Mouse (Mus musculus) midbrain, embryonic 14.5 days (tissue): Measurements from ENCODE around the gene Nxpe5. TPM values are rescaled to one million over a fixed set of nuclear protein-coding genes. Genes with fewer than 3 reads are reported as not detected.
A peak's percentile ranks its signal among the peaks of the same experiment; 100 is the strongest.

Experiments
- ATAC-seq: fragments of 200-750 bp; cut with Nextera tagmentation; 2 replicates; pipeline ENCODE4 v1.8.0; 2017; ENCODE audit warnings: moderate number of reproducible peaks, moderate library complexity; ENCODE audit not compliant: low FRiP score, low TSS enrichment
- DNase-seq: peaks from one replicate; pipeline ENCODE4 v3.0.0-alpha.2; 2015
- H3K27ac ChIP-seq: fragments of 300-500 bp; sonication (generic); replicated peaks from 2 replicates; pipeline ENCODE4 v1.5.1; 2014; ENCODE audit warnings: mild to moderate bottlenecking, low read depth, low read length, moderate library complexity
- H3K27me3 ChIP-seq: fragments of 300-500 bp; sonication (generic); 2 replicates; pipeline ENCODE4 v1.6.1; 2014; ENCODE audit warnings: low read length, control low read depth, mixed read lengths; ENCODE audit not compliant: control insufficient read depth, insufficient read depth
- H3K36me3 ChIP-seq: fragments of 300-500 bp; sonication (generic); 2 replicates; pipeline ENCODE4 v1.6.1; 2014; ENCODE audit warnings: low read length, control low read depth; ENCODE audit not compliant: control insufficient read depth, insufficient read depth
- H3K4me1 ChIP-seq: fragments of 300-500 bp; sonication (generic); 2 replicates; pipeline ENCODE4 v1.6.1; 2014; ENCODE audit warnings: mild to moderate bottlenecking, antibody characterized with exemption, low read length, control low read depth; ENCODE audit not compliant: control insufficient read depth, insufficient read depth
- H3K4me2 ChIP-seq: fragments of 300-500 bp; sonication (generic); 2 replicates; pipeline ENCODE4 v1.6.1; 2014; ENCODE audit warnings: mild to moderate bottlenecking, low read length, moderate library complexity
- H3K4me3 ChIP-seq: fragments of 300-500 bp; sonication (generic); replicated peaks from 2 replicates; pipeline ENCODE4 v1.5.1; 2014; ENCODE audit warnings: low read depth, low read length
- H3K9ac ChIP-seq: fragments of 300-500 bp; sonication (generic); replicated peaks from 2 replicates; pipeline ENCODE4 v1.6.1; 2014; ENCODE audit warnings: mild to moderate bottlenecking, low read length, moderate library complexity
- H3K9me3 ChIP-seq: fragments of 300-500 bp; sonication (generic); 2 replicates; pipeline ENCODE4 v1.6.1; 2016; ENCODE audit warnings: low read length, control low read depth, mixed read lengths; ENCODE audit not compliant: control insufficient read depth
- WGBS: fragments of 180-500 bp; shearing (Covaris S2); extraction: QIAGEN DNeasy Blood & Tissue Kit; methylation state at CpG from one replicate; pipeline ENCODE4 v1.1.7; 2014; 5-methylcytosine and 5-hydroxymethylcytosine counted together
- polyA plus RNA-seq: library from polyadenylated mRNA; unstranded; fragments of >200 nt; fragmentation: Nextera tagmentation; extraction: Ambion mirVana; gene quantifications from 2 replicates; pipeline ENCODE4 v1.2.1, GENCODE M21; 2014

Nxpe5 gene
- polyA plus RNA-seq, 1 experiment from 2014 or later, result not detected

DNA sequence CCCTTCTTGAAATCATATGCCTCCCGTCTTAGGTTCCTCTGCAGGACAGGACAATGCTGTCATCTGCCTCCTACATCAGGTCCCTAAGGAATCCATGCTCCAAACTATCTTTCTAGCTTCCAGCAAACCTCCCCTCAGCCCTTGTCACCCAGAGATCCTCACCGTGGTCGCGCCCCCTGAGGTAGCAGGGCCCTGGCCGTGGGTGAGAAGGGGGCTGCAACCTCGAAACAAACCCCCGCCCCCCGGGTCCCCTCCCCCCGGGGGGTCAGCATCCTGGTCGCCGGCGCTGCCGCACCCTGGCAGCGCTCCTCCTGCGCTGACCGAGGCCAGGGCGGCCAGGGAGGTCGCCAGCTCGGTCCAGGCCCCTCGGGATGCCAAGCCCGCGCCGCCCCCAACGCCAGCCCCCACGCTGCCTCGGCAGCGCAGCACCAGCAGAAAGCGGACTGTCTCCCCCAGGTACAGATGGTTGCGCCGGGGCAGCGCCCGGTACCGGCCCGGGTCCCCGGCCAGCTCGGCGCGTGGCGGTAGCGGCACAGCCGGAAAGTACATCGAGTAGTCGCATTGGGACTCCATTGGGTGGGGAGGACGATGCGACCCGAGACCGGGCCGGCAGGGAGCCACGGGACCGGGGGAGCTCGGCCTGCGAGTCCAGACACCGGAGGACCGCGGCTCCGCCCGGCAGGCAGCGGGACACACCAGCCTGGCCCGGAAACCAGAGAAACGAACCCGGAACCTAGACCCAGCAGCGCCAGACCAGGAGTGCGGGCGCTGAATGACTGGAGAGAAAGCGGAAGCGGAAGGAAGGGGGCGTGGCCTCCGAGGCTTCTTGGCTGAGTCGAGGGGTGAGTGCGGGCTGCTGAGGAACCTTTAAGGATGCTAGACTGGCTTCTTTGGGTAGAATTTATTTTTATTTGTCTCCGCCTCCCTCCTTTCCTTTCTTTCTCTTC, 37.8 kb downstream of the Nxpe5 start, which contains the start of gene BC037034:
TSS of gene BC037034 (minus strand) at position 774 of the 947 bp plus-strand sequence.
- peaks cover 19% of the 10 kb centered on the region for H3K4me1 ChIP-seq
- H3K4me2 ChIP-seq, result peak within 1 kb of the TSS; percentile 98
- H3K4me3 ChIP-seq, result peak within 1 kb of the TSS; percentile 94
- peak; percentile 87 for ATAC-seq
- DNase-seq, result peak; percentile 96
- H3K27me3 ChIP-seq, result no peaks in the 10 kb centered on the region
- H3K9me3 ChIP-seq, result no peaks in the 10 kb centered on the region
- WGBS, result under 1% methylated on average over 70 of the region's 71 CpGs
- H3K9ac ChIP-seq, result peak within 1 kb of the TSS; percentile 94
- H3K27ac ChIP-seq, result peak within 1 kb of the TSS; percentile 82
- peaks cover 49% of the 10 kb centered on the region for H3K36me3 ChIP-seq

DNA sequence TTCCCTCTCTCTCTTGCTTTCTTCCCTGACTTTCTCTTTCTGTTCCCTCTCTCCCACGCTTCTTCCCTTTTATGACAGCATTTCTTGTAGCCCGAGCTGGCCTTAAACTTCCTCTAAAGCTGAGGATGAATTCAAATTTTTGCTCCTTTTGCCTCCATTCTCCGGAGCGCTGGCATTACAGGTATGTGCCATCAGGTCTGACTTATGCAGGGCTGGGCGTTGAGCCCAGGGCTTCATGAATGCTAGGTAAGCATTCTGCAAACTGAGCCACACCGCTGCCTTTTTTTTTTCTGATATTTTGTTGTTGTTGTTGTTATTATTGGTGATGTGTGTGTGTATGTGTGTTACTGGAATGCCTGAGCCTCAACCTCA, 38.5 kb downstream of the Nxpe5 start:
- Histone ChIP-seq H3K4me2 (peak overlapping the region; percentile 98), H3K9me3 (no peaks in the 10 kb centered on the region), H3K27me3 (no peaks in the 10 kb centered on the region), H3K36me3 (peaks cover 42% of the 10 kb centered on the region), H3K4me1 (peaks cover 19% of the 10 kb centered on the region), H3K9ac (peak overlapping the region; percentile 94), H3K27ac (peak overlapping the region; percentile 82), H3K4me3 (peak overlapping the region; percentile 94)
- no peak for DNase-seq
- ATAC-seq, result no peak
- WGBS, result 16% methylated on average over 6 of the region's 6 CpGs

DNA sequence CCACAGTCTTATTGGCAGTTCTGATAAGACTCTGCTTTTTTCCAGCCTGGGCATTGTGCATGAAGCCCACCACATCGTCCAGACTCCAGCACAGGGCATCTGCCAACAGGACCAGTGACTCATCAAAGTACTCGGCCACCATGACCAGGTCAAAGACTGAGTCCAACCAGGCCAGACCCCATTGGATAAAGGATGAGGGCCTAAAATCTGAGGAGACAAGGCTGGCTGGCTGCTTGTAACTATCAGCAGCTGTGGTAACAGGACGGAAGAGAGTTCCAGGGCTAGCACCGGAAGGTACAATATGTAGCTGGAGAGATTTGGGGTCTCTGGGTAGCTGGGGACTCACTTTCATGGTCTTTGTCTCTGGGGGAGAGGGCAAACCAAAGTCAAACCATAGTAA, 40.0 kb downstream of the Nxpe5 start:
- Histone ChIP-seq H3K4me1 (peaks cover 19% of the 10 kb centered on the region), H3K9ac (no peak overlapping the region), H3K4me2 (no peak overlapping the region), H3K36me3 (peaks cover 27% of the 10 kb centered on the region), H3K27me3 (no peaks in the 10 kb centered on the region), H3K4me3 (no peak overlapping the region), H3K27ac (no peak overlapping the region), H3K9me3 (no peaks in the 10 kb centered on the region)
- ATAC-seq (no peak), DNase-seq (no peak)
- 97% methylated on average over 4 of the region's 4 CpGs for WGBS

DNA sequence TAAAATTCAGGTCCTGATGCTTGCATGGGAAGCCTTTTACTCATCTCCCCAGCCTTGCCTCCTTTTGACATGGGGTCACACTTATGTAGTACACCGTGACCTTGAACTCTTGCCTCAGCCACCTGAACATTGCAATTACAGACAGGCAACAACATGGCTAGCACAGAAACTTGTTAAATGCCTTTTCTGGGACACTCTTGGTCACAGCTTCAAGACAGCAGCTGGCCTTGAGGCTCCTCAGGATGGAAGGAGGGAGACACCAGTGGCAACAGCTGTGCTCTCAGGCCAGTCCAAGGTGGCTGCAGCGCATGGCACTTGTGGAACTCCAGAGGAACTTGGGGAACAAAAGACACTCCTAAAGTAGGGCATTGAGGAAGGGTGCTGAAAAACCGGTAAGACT, 41.4 kb downstream of the Nxpe5 start:
- Histone ChIP-seq H3K9me3 (no peaks in the 10 kb centered on the region), H3K4me3 (no peak overlapping the region), H3K9ac (no peak overlapping the region), H3K4me1 (peaks cover 19% of the 10 kb centered on the region), H3K27ac (no peak overlapping the region), H3K36me3 (peaks cover 13% of the 10 kb centered on the region), H3K27me3 (no peaks in the 10 kb centered on the region), H3K4me2 (no peak overlapping the region)
- WGBS, result 88% methylated on average over 3 of the region's 3 CpGs
- ATAC-seq (no peak), DNase-seq (no peak)

GRCm38 (mm10) chr5:138268980-138269379, 43.3 kb downstream of the Nxpe5 start:
- peaks cover 9% of the 10 kb centered on the region; the same call in 1 of the 2 replicates for H3K4me1 ChIP-seq
- peaks cover 14% of the 10 kb centered on the region for H3K36me3 ChIP-seq
- ATAC-seq (no peak), DNase-seq (no peak)
- WGBS, result 85% methylated on average over 4 of the region's 4 CpGs
- no peak overlapping the region for H3K4me2 ChIP-seq
- H3K9me3 ChIP-seq, result no peaks in the 10 kb centered on the region
- H3K9ac ChIP-seq, result no peak overlapping the region
- no peak overlapping the region for H3K4me3 ChIP-seq
- no peaks in the 10 kb centered on the region for H3K27me3 ChIP-seq
- H3K27ac ChIP-seq, result no peak overlapping the region

DNA sequence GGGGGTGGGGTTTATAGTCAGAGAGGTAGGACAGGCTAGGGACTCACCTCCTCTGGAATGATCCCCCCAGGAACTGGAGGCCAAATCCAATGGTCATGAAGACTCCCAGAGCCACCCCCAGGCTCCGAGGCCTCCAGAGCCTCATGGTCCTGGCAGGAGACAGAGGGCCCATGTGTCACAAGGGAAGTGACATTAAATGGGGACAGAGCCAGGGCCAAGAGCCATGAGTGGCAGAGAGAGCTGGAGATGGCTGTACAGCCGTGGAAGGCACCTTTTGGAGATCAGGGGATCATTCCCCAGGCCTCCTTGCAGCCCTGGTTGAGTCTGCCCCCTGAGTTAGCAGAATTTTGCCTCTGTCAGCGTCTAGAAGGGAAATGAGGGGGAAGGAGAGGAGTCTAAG, 45.5 kb downstream of the Nxpe5 start:
- Histone ChIP-seq H3K27me3 (no peaks in the 10 kb centered on the region), H3K4me2 (no peak overlapping the region; the same call in 1 of the 2 replicates), H3K4me3 (no peak overlapping the region), H3K27ac (no peak overlapping the region), H3K9ac (no peak overlapping the region), H3K4me1 (peaks cover 16% of the 10 kb centered on the region), H3K9me3 (no peaks in the 10 kb centered on the region), H3K36me3 (peaks cover 21% of the 10 kb centered on the region)
- 51% methylated on average over 3 of the region's 3 CpGs for WGBS
- ATAC-seq (no peak), DNase-seq (no peak)

DNA sequence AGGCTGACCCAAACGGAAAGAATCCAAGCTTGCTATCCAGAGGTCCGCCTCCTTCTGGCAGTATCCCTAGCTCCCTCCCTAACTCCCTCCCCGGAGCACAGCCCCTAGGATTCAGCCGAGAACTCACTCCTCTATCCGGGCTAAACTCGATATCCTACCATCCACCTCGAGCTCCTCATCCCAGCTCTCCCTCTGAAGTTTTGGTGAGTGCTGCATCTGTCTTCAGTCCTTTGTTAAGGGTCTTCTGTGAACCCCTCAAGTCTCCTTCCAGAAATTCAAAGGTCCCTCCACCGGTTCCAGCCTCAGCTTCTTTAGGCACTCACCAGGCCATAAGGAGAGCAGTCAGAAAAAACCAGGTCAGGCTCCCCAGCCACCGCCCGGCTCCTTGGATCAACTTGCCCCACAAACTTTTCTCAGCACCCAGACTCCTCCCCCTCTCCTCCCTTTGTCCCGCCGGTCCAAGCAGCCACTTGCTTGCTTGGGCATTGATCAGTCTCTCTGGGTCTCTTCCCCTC, 46.8 kb downstream of the Nxpe5 start, which contains the start of gene Gal3st4:
TSS of gene Gal3st4 (minus strand) at position 432 of the 515 bp plus-strand sequence.
- Histone ChIP-seq H3K4me2 (peak within 1 kb of the TSS; percentile 34), H3K27ac (no peak within 1 kb of the TSS), H3K4me1 (peaks cover 29% of the 10 kb centered on the region), H3K4me3 (peak within 1 kb of the TSS; percentile 9; the same call in 1 of the 2 replicates), H3K27me3 (no peaks in the 10 kb centered on the region), H3K9ac (peak within 1 kb of the TSS; percentile 20; the same call in 1 of the 2 replicates), H3K36me3 (peaks cover 28% of the 10 kb centered on the region), H3K9me3 (no peaks in the 10 kb centered on the region)
- ATAC-seq (no peak), DNase-seq (peak; percentile 45)
- WGBS, result 3% methylated on average over 12 of the region's 12 CpGs

- no peak overlapping the region for H3K4me2 ChIP-seq
- DNase-seq, result no peak
- 0 out of 2 replicates have a peak overlapping the region, but pooled peaks have one; percentile 6 for H3K9ac ChIP-seq
- peaks cover 39% of the 10 kb centered on the region for H3K36me3 ChIP-seq
- H3K27ac ChIP-seq, result no peak overlapping the region
- ATAC-seq, result no peak
- 47% methylated on average over 8 of the region's 8 CpGs for WGBS
- H3K27me3 ChIP-seq, result no peaks in the 10 kb centered on the region
- peaks cover 45% of the 10 kb centered on the region for H3K4me1 ChIP-seq
- H3K4me3 ChIP-seq, result no peak overlapping the region
- H3K9me3 ChIP-seq, result no peaks in the 10 kb centered on the region
Measured at GRCm38 (mm10) chr5:138274186-138274585, 48.5 kb downstream of the Nxpe5 start.
